Mouse (Mus musculus) myocyte (in vitro differentiated cells): ENCODE data around the gene Sox6.

Experiments
- CEBPB ChIP-seq: IDR thresholded peaks from 2 replicates; pipeline ENCODE4 v1.6.1; 2011; ENCODE audit warnings: mild to moderate bottlenecking, moderate library complexity; ENCODE audit not compliant: poor library complexity, insufficient read depth, severe bottlenecking
- E2F4 ChIP-seq: IDR thresholded peaks from one replicate; pipeline ENCODE4 v1.6.1; 2011; ENCODE audit warnings: mild to moderate bottlenecking, control low read depth, moderate library complexity; ENCODE audit not compliant: insufficient read depth
- MAX ChIP-seq: IDR thresholded peaks from one replicate; pipeline ENCODE4 v1.6.1; 2011; ENCODE audit warnings: low read depth, mild to moderate bottlenecking, control low read depth
- MYOD1 ChIP-seq, 3 experiments: IDR thresholded peaks; one replicate each; pipeline ENCODE4 v1.6.1; 2011; ENCODE audit warnings: control low read depth in 2 of 3, low read depth in 2 of 3, mild to moderate bottlenecking in 2 of 3, moderate library complexity in 1 of 3; ENCODE audit not compliant: insufficient read length in 2 of 3, control insufficient read depth in 1 of 3
- MYOG ChIP-seq, 3 experiments: IDR thresholded peaks; one replicate each; pipeline ENCODE4 v1.6.1; 2011; ENCODE audit warnings: control low read depth in 2 of 3, low read depth in 2 of 3, mild to moderate bottlenecking in 2 of 3; ENCODE audit not compliant: insufficient read length in 2 of 3, control insufficient read depth in 1 of 3, insufficient read depth in 1 of 3
- POLR2A ChIP-seq: IDR thresholded peaks from one replicate; pipeline ENCODE4 v1.6.1; 2011; ENCODE audit warnings: low read depth, mild to moderate bottlenecking, control low read depth, moderate library complexity; ENCODE audit not compliant: insufficient read length
- POLR2AphosphoS2 ChIP-seq: IDR thresholded peaks from one replicate; pipeline ENCODE4 v1.6.1; 2011; ENCODE audit warnings: low read depth, control low read depth; ENCODE audit not compliant: insufficient read length
- REST ChIP-seq: IDR thresholded peaks from one replicate; pipeline ENCODE4 v1.6.1; 2011; ENCODE audit warnings: mild to moderate bottlenecking, control low read depth, moderate library complexity; ENCODE audit not compliant: insufficient read depth, insufficient read length
- SRF ChIP-seq: IDR thresholded peaks from one replicate; pipeline ENCODE4 v1.6.1; 2011; ENCODE audit warnings: low read depth; ENCODE audit not compliant: control insufficient read depth, insufficient read length
- TCF12 ChIP-seq: IDR thresholded peaks from one replicate; pipeline ENCODE4 v1.6.1; 2011; ENCODE audit warnings: mild to moderate bottlenecking, control low read depth; ENCODE audit not compliant: poor library complexity, insufficient read depth, severe bottlenecking
- TCF3 ChIP-seq: IDR thresholded peaks from one replicate; pipeline ENCODE4 v1.6.1; 2011; ENCODE audit warnings: low read depth, control low read depth; ENCODE audit not compliant: insufficient read length
- USF1 ChIP-seq: IDR thresholded peaks from one replicate; pipeline ENCODE4 v1.6.1; 2011; ENCODE audit warnings: low read depth, mild to moderate bottlenecking, control low read depth, moderate library complexity

DNA sequence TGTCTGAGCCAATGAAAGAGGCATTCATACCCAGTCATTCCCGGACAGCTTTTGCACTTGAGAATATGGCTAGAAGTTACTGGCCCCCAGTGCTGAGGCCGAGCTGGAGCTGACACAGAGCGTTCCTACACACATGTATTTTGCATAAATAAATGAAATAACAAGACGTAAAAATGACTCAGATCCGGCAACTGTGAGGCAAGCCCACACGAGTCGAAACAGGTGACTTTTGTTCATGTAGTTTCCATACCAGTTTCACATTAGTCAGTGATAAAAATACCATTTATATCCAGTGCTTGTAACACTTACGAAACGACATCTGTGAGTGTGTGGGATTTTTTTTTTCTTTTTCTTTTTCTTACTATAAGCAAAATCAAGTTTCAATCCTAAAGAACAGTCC lies 564.5 kb downstream of the Sox6 start:
- TF ChIP-seq POLR2A (no peak), USF1 (no peak), MAX (no peak), CEBPB (no peak), E2F4 (no peak), MYOG (IDR thresholded peaks at IDR 0.05; ENCODE audit: control insufficient read depth in 1 of 3, insufficient read depth in 1 of 3, insufficient read length in 2 of 3, low read depth in 2 of 3) (no peak), TCF3 (no peak), TCF12 (no peak), POLR2AphosphoS2 (no peak), SRF (no peak), MYOD1 (IDR thresholded peaks at IDR 0.05; ENCODE audit: control insufficient read depth in 1 of 3, insufficient read length in 2 of 3, low read depth in 2 of 3) (no peak), REST (no peak)
